Mouse (Mus musculus) heart, postnatal 0 days (tissue): ENCODE measurements around the gene B3gat2. TPM values are rescaled to one million over a fixed set of nuclear protein-coding genes. Genes with fewer than 3 reads are reported as not detected.

Experiments
- ATAC-seq: fragments of 200-750 bp; cut with Nextera tagmentation; 2 replicates; pipeline ENCODE4 v1.8.0; 2017; ENCODE audit warnings: low read depth, moderate number of reproducible peaks, moderate library complexity; ENCODE audit not compliant: insufficient read depth
- DNase-seq: peaks from one replicate; pipeline ENCODE4 v3.0.0-alpha.2; 2016; ENCODE audit warnings: low spot score
- H3K27ac ChIP-seq: fragments of 300-500 bp; sonication (generic); 2 replicates; pipeline ENCODE4 v1.5.1; 2014; ENCODE audit warnings: low read depth, mild to moderate bottlenecking
- H3K27me3 ChIP-seq: fragments of 300-500 bp; sonication (generic); 2 replicates; pipeline ENCODE4 v1.6.1; 2014; ENCODE audit warnings: low read length, mixed read lengths; ENCODE audit not compliant: control insufficient read depth, insufficient read depth
- H3K36me3 ChIP-seq: fragments of 300-500 bp; sonication (generic); replicated peaks from 2 replicates; pipeline ENCODE4 v1.6.1; 2014; ENCODE audit warnings: low read length, mixed read lengths; ENCODE audit not compliant: control insufficient read depth, insufficient read depth
- H3K4me1 ChIP-seq: fragments of 300-500 bp; sonication (generic); 2 replicates; pipeline ENCODE4 v1.6.1; 2014; ENCODE audit warnings: antibody characterized with exemption; ENCODE audit not compliant: control insufficient read depth, insufficient read depth
- H3K4me2 ChIP-seq: fragments of 300-500 bp; sonication (generic); 2 replicates; pipeline ENCODE4 v1.6.1; 2014; ENCODE audit warnings: low read depth, mild to moderate bottlenecking, low read length, moderate library complexity
- H3K4me3 ChIP-seq: fragments of 300-500 bp; sonication (generic); 2 replicates; pipeline ENCODE4 v1.5.1; 2014; ENCODE audit warnings: low read depth, low read length
- H3K9ac ChIP-seq: fragments of 300-500 bp; sonication (generic); replicated peaks from 2 replicates; pipeline ENCODE4 v1.6.1; 2014; ENCODE audit warnings: low read depth, low read length, mixed read lengths
- H3K9me3 ChIP-seq: fragments of 300-500 bp; sonication (generic); replicated peaks from 2 replicates; pipeline ENCODE4 v1.6.1; 2016; ENCODE audit warnings: low read length; ENCODE audit not compliant: control insufficient read depth
- CTCF ChIP-seq: IDR thresholded peaks from 2 replicates; pipeline ENCODE4 v1.5.1; 2016; ENCODE audit warnings: antibody characterized with exemption, control low read depth, low read depth
- EP300 ChIP-seq: IDR thresholded peaks from 2 replicates; pipeline ENCODE4 v1.6.1; 2016; ENCODE audit warnings: antibody characterized with exemption, low read depth
- WGBS: fragments of 180-500 bp; shearing (Covaris S2); extraction: QIAGEN DNeasy Blood & Tissue Kit; methylation state at CpG from one replicate; pipeline ENCODE4 v1.1.7; 2014; 5-methylcytosine and 5-hydroxymethylcytosine counted together
- polyA plus RNA-seq: library from polyadenylated mRNA; unstranded; fragments of >200 nt; fragmentation: Nextera tagmentation; extraction: Ambion mirVana; gene quantifications from 2 replicates; pipeline ENCODE4 v1.2.1, GENCODE M21; 2015
- total RNA-seq: library from RNA; depleted of rRNA; stranded (reverse); fragments of >200 nt; gene quantifications from 2 replicates; pipeline ENCODE4 v1.2.3, GENCODE M21; 2014; ENCODE audit warnings: low replicate concordance

The B3gat2 gene
- total and polyA plus RNA-seq, 2 experiments from 2014 or later = 0.16 TPM; not detected in 1

DNA sequence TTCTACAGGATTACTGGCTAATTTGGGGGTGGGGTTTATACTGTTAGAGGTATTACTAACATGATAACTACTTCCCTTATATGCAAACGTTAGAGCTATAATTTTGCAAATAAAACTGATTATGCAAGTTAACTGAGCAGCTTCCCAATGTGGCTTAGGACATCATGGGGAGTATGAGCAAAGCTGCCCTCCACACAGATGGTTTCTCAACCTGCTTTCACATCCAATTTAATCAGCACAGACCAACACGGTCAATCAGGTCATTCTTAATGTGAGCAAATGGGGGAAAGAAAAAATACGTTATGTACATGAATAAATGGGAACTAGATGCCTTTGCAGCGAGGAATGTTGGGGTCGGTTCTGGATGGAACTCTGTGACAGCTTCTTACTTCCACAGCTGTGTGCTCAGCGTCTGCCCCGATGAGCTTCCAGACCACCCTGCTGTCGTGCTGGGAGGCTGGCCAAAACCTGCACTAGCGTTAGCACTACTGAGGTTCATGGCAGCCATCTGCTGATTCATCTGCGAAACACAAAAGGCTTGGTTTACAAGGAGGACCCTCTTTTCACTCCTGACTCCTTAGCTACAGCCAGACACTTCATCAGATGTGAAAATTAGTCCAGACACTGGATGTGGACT, 84.6 kb downstream of the B3gat2 start:
- H3K27ac ChIP-seq = no peak overlapping the region
- H3K9me3 ChIP-seq = no peaks in the 10 kb centered on the region
- no peak overlapping the region for H3K4me2 ChIP-seq
- peaks cover 75% of the 10 kb centered on the region for H3K36me3 ChIP-seq
- no peak for TF ChIP-seq EP300
- no peak for TF ChIP-seq CTCF
- DNase-seq (no peak), ATAC-seq (no peak)
- H3K4me3 ChIP-seq = no peak overlapping the region
- no peaks in the 10 kb centered on the region for H3K27me3 ChIP-seq
- no peak overlapping the region for H3K9ac ChIP-seq
- WGBS = 69% methylated on average over 10 of the region's 10 CpGs
- no peaks in the 10 kb centered on the region for H3K4me1 ChIP-seq

DNA sequence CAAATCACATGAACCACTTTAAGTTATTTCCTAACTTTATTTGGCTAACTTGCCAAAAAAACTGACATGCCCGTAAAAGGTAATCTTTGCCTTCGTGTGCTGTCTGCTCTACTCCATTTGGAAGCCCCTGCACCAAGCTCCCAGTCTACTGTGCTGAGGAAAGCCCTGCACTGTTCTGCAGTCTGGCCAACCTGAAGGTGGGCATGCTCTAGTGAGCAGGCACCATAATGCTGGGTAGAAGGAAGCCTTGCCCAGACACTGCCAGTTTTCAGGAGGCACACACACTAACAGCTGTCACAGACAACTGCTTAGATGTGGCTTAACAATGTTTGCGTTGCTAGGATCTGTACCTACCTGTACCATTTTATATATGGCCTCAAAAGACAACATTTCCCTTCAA, 94.1 kb downstream of the B3gat2 start:
- Histone ChIP-seq H3K27me3 (no peaks in the 10 kb centered on the region), H3K9ac (no peak overlapping the region), H3K36me3 (peaks cover 68% of the 10 kb centered on the region), H3K4me2 (no peak overlapping the region), H3K9me3 (no peaks in the 10 kb centered on the region), H3K27ac (no peak overlapping the region), H3K4me1 (no peaks in the 10 kb centered on the region), H3K4me3 (no peak overlapping the region)
- WGBS = 83% methylated on average over 3 of the region's 3 CpGs
- DNase-seq = no peak
- no peak for TF ChIP-seq CTCF
- no peak for TF ChIP-seq EP300
- ATAC-seq = no peak

DNA sequence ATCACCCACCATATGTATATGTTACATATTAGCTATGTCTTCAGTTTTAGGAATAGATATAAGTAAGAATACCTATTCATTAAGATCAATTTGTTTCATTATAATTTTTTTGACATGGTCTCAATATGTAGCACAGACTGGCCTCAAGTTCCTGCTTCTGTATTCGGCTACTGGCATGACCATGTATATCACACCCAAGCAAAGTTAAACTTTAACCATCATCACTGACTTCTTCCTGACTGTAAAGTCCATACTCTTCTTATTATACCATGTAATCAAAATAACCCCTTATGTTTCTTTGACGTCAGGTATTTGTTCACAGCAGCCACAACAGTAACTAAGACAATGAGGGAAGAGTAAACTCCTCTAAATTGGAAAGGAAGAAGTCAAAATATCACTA, 99.4 kb downstream of the B3gat2 start:
- no peak overlapping the region for H3K27ac ChIP-seq
- H3K27me3 ChIP-seq = no peaks in the 10 kb centered on the region
- H3K9me3 ChIP-seq = no peaks in the 10 kb centered on the region
- no peak for ATAC-seq
- WGBS = 93% methylated on average over 2 of the region's 2 CpGs
- no peak overlapping the region for H3K9ac ChIP-seq
- H3K4me3 ChIP-seq = no peak overlapping the region
- H3K36me3 ChIP-seq = peaks cover 44% of the 10 kb centered on the region
- H3K4me2 ChIP-seq = no peak overlapping the region
- H3K4me1 ChIP-seq = no peaks in the 10 kb centered on the region
- TF ChIP-seq EP300 = no peak
- DNase-seq = no peak

DNA sequence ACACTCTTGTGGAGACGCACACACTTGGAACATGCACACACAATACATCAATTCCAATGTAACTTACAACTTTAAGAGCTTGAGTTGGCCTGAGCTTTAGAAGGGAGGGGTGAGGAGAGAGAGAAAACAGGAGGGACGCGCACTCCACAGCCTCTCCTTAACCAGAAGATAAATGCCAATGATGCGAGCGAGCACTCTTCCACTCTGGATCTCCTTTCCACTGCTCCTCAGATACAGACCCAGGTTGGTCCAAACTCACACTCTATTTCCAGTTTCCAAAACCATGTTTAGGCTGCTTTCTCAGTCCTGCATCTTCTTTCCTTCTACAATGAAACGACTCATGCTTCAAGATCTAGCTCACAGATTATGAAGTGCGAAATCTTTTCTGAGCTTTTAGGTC, 104.0 kb downstream of the B3gat2 start:
- no peak for ATAC-seq
- no peak overlapping the region for H3K9ac ChIP-seq
- H3K9me3 ChIP-seq = no peaks in the 10 kb centered on the region
- no peaks in the 10 kb centered on the region for H3K27me3 ChIP-seq
- no peak for TF ChIP-seq EP300
- no peak for TF ChIP-seq CTCF
- peaks cover 23% of the 10 kb centered on the region for H3K36me3 ChIP-seq
- no peak overlapping the region for H3K4me3 ChIP-seq
- H3K4me1 ChIP-seq = no peaks in the 10 kb centered on the region
- no peak for DNase-seq
- 91% methylated on average over 7 of the region's 7 CpGs for WGBS
- no peak overlapping the region for H3K27ac ChIP-seq
- no peak overlapping the region for H3K4me2 ChIP-seq

DNA sequence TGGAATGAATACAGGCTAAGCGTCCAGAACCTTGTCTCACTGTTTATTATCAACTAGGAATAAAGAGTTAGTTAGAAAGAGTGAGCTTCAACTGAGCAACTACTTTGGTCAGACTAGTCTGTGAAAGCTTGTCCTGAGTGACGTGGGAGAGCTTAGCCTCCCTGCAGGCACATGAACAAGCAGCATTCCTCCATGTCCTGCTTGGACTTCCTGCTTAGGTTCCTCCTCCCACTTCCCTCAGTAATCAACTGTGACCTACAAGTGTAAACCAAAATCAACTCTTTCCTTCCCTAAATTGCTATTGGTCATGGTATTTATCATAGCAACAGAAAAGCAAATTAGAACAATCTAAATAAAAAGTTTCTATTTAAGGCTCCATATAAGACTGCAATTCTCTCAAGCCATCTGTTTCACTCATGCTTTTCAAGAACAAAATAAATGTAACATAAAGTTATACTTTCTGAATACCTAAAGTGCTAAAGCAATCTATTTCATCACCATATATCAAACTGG, 105.9 kb downstream of the B3gat2 start:
- H3K9ac ChIP-seq = no peak overlapping the region
- WGBS = 55% methylated on average over 2 of the region's 2 CpGs
- TF ChIP-seq EP300 = no peak
- TF ChIP-seq CTCF = no peak
- H3K27me3 ChIP-seq = no peaks in the 10 kb centered on the region
- DNase-seq (no peak), ATAC-seq (no peak)
- no peak overlapping the region for H3K4me3 ChIP-seq
- no peaks in the 10 kb centered on the region for H3K9me3 ChIP-seq
- H3K36me3 ChIP-seq = peaks cover 27% of the 10 kb centered on the region
- H3K27ac ChIP-seq = no peak overlapping the region
- no peaks in the 10 kb centered on the region for H3K4me1 ChIP-seq
- H3K4me2 ChIP-seq = no peak overlapping the region

DNA sequence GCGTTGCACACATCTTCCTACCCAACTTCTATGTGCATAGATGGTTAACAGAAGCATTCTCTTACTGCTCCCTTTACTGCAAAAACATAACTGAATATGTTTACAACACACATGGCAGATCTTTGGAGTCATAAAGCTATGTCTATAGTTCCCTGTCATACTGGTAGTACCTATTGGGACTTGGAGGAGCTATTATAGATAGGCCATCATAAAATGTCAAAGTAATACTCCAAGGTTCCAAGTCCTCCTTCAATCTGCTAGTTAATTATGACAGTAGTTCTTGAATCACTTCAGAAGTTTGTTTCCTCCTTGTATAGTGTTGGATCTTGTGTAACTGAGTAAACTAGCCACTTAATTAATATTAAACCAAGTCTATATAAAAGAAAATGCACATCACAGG, 110.6 kb downstream of the B3gat2 start:
- H3K36me3 ChIP-seq = peaks cover 35% of the 10 kb centered on the region
- no peak overlapping the region for H3K9ac ChIP-seq
- H3K27ac ChIP-seq = no peak overlapping the region
- no peak for DNase-seq
- WGBS = 96% methylated on average over 1 of the region's 1 CpGs
- H3K27me3 ChIP-seq = no peaks in the 10 kb centered on the region
- H3K4me2 ChIP-seq = no peak overlapping the region
- H3K4me1 ChIP-seq = 0 out of 2 replicates have a peak, but pooled peaks cover 4% of the 10 kb centered on the region
- H3K4me3 ChIP-seq = no peak overlapping the region
- ATAC-seq = no peak
- no peaks in the 10 kb centered on the region for H3K9me3 ChIP-seq
- TF ChIP-seq EP300 = no peak
- TF ChIP-seq CTCF = no peak
